Mouse (Mus musculus): ENCODE data around the gene Armh3. TPM values are rescaled to one million over a fixed set of nuclear protein-coding genes. Genes with fewer than 3 reads are reported as not detected.

Armh3 gene
- polyA plus RNA-seq, 1 experiment from 2014 or later: 21.4 TPM

GRCm38 (mm10) chr19:45771501-45771900 is 226.8 kb downstream of the Armh3 start:
- Histone ChIP-seq H3K4me2 (ENCODE audit: low read length) (no peak overlapping the region), H3K36me3 (ENCODE audit: control insufficient read depth, insufficient read depth, low read length) (peaks cover 69% of the 10 kb centered on the region), H3K9me3 (ENCODE audit: control insufficient read depth, low read length) (no peaks in the 10 kb centered on the region), H3K4me3 (ENCODE audit: low read length) (no peak overlapping the region), H3K27ac (ENCODE audit: low read depth, low read length) (no peak overlapping the region), H3K4me1 (ENCODE audit: control insufficient read depth, insufficient read depth, low read depth, low read length) (no peaks in the 10 kb centered on the region), H3K27me3 (replicated peaks; ENCODE audit: control insufficient read depth, insufficient read depth, low read length) (no peaks in the 10 kb centered on the region), H3K9ac (ENCODE audit: low read depth, low read length) (no peak overlapping the region)
- no peak for ATAC-seq
- 93% methylated on average over 5 of the region's 5 CpGs for WGBS

Other genes starting within 250 kb of the Armh3 start
- gene Npm3, start 248.9 kb downstream of the Armh3 start, polyA plus RNA-seq (2015; fragmentation: Nextera tagmentation; extraction: Ambion mirVana): 5.7 and 6.5 TPM in 2 replicates
- gene Mgea5, start 214.7 kb downstream of the Armh3 start, polyA plus RNA-seq (2015; fragmentation: Nextera tagmentation; extraction: Ambion mirVana): 63.7 and 68.3 TPM in 2 replicates
- gene Kcnip2, start 182.4 kb downstream of the Armh3 start, polyA plus RNA-seq (2015; fragmentation: Nextera tagmentation; extraction: Ambion mirVana): 17.0 and 19.2 TPM in 2 replicates
- 6.1 and 7.2 TPM in 2 replicates for gene Hps6, start 5.0 kb upstream of the Armh3 start, polyA plus RNA-seq (2015; fragmentation: Nextera tagmentation; extraction: Ambion mirVana)
- gene Pprc1, start 46.4 kb upstream of the Armh3 start, polyA plus RNA-seq (2015; fragmentation: Nextera tagmentation; extraction: Ambion mirVana): 15.4 and 22.5 TPM in 2 replicates
- gene Ldb1, start 46.7 kb upstream of the Armh3 start, polyA plus RNA-seq (2015; fragmentation: Nextera tagmentation; extraction: Ambion mirVana): 50.6 and 88.5 TPM in 2 replicates
- gene Nolc1, start 77.4 kb upstream of the Armh3 start, polyA plus RNA-seq (2015; fragmentation: Nextera tagmentation; extraction: Ambion mirVana): 56.3 and 63.9 TPM in 2 replicates
- gene Elovl3, start 133.4 kb upstream of the Armh3 start, polyA plus RNA-seq (2015; fragmentation: Nextera tagmentation; extraction: Ambion mirVana): not detected in 2 replicates
- gene Pitx3, start 149.8 kb upstream of the Armh3 start, polyA plus RNA-seq (2015; fragmentation: Nextera tagmentation; extraction: Ambion mirVana): 0.20 and 0.81 TPM in 2 replicates
- gene Gbf1, start 154.0 kb upstream of the Armh3 start, polyA plus RNA-seq (2015; fragmentation: Nextera tagmentation; extraction: Ambion mirVana): 60.3 and 71.0 TPM in 2 replicates